Mouse (Mus musculus): Measurements from ENCODE around the gene Gramd4.

Gramd4 gene

GRCm38 (mm10) chr15:86057413-86057812 lies at the start of gene Gramd4:
Gramd4 (plus strand) TSS chr15:86057695.
- DNase-seq (ENCODE audit: low read depth), result peak; percentile 24

- no peak for DNase-seq (ENCODE audit: low read depth)
Observed at GRCm38 (mm10) chr15:86013130-86013529, 44.4 kb upstream of the Gramd4 start.

- DNase-seq (ENCODE audit: low read depth), result no peak
Observed at GRCm38 (mm10) chr15:86013656-86014055, 43.8 kb upstream of the Gramd4 start.

GRCm38 (mm10) chr15:86015026-86015425 lies 42.5 kb upstream of the Gramd4 start:
- DNase-seq (ENCODE audit: low read depth), result no peak

GRCm38 (mm10) chr15:86015860-86016541 lies 41.5 kb upstream of the Gramd4 start:
- peak; percentile 75 for DNase-seq (ENCODE audit: low read depth)

- no peak for DNase-seq (ENCODE audit: low read depth)
Observed at GRCm38 (mm10) chr15:86017336-86017735, 40.2 kb upstream of the Gramd4 start.

GRCm38 (mm10) chr15:86018753-86019512 lies 38.6 kb upstream of the Gramd4 start:
- peak; percentile 54 for DNase-seq (ENCODE audit: low read depth)

GRCm38 (mm10) chr15:86020008-86020407 lies 37.5 kb upstream of the Gramd4 start:
- peak; percentile 57 for DNase-seq (ENCODE audit: low read depth)

- DNase-seq (ENCODE audit: low read depth), result no peak
Observed at GRCm38 (mm10) chr15:86021301-86021700, 36.2 kb upstream of the Gramd4 start.

GRCm38 (mm10) chr15:86021971-86022370 lies 35.5 kb upstream of the Gramd4 start:
- DNase-seq (ENCODE audit: low read depth), result no peak

GRCm38 (mm10) chr15:86027871-86028270 lies 29.6 kb upstream of the Gramd4 start:
- peak; percentile 70 for DNase-seq (ENCODE audit: low read depth)

GRCm38 (mm10) chr15:86029981-86030380 lies 27.5 kb upstream of the Gramd4 start:
- no peak for DNase-seq (ENCODE audit: low read depth)

GRCm38 (mm10) chr15:86032811-86033190 lies 24.7 kb upstream of the Gramd4 start:
- peak; percentile 79 for DNase-seq (ENCODE audit: low read depth)

- DNase-seq (ENCODE audit: low read depth), result no peak
Observed at GRCm38 (mm10) chr15:86033191-86033841, 24.2 kb upstream of the Gramd4 start, which contains the start of gene Celsr1. Celsr1 (minus strand) TSS chr15:86033777.

- DNase-seq (ENCODE audit: low read depth), result peak; percentile 94
Observed at GRCm38 (mm10) chr15:86034021-86034523, 23.4 kb upstream of the Gramd4 start.

- DNase-seq (ENCODE audit: low read depth), result peak; percentile 78
Observed at GRCm38 (mm10) chr15:86034781-86035360, 22.6 kb upstream of the Gramd4 start.

GRCm38 (mm10) chr15:86035913-86036312 lies 21.6 kb upstream of the Gramd4 start:
- no peak for DNase-seq (ENCODE audit: low read depth)

GRCm38 (mm10) chr15:86038802-86039201 lies 18.7 kb upstream of the Gramd4 start:
- peak; percentile 91 for DNase-seq (ENCODE audit: low read depth)

GRCm38 (mm10) chr15:86041421-86041820 lies 16.1 kb upstream of the Gramd4 start:
- no peak for DNase-seq (ENCODE audit: low read depth)

GRCm38 (mm10) chr15:86042364-86042763 lies 15.1 kb upstream of the Gramd4 start:
- DNase-seq (ENCODE audit: low read depth), result peak; percentile 61

- DNase-seq (ENCODE audit: low read depth), result no peak
Observed at GRCm38 (mm10) chr15:86049510-86049909, 8.0 kb upstream of the Gramd4 start.

- no peak for DNase-seq (ENCODE audit: low read depth)
Observed at GRCm38 (mm10) chr15:86050170-86050743, 7.2 kb upstream of the Gramd4 start.

All from induced T-regulatory cell, adult 2 months (primary cell).